Mouse (Mus musculus) R1 (cell line): Measurements from ENCODE around the gene Ptpn4.

Source experiments
- DNase-seq: peaks from one replicate; pipeline ENCODE4 v3.0.0-alpha.2; 2018; ENCODE audit warnings: low read depth, low spot score

The Ptpn4 gene

GRCm38 (mm10) chr1:119807707-119808106 is 29.7 kb downstream of the Ptpn4 start:
- DNase-seq = no peak

GRCm38 (mm10) chr1:119805984-119806383 is 31.4 kb downstream of the Ptpn4 start:
- DNase-seq = no peak

- no peak for DNase-seq
Observed at GRCm38 (mm10) chr1:119804586-119804985, 32.8 kb downstream of the Ptpn4 start.

- no peak for DNase-seq
Observed at GRCm38 (mm10) chr1:119795174-119795573, 42.2 kb downstream of the Ptpn4 start.

- no peak for DNase-seq
Observed at GRCm38 (mm10) chr1:119794342-119794741, 43.1 kb downstream of the Ptpn4 start.

GRCm38 (mm10) chr1:119790616-119791015 is 46.8 kb downstream of the Ptpn4 start:
- DNase-seq = no peak

- DNase-seq = no peak
Observed at GRCm38 (mm10) chr1:119775915-119776314, 61.5 kb downstream of the Ptpn4 start.

GRCm38 (mm10) chr1:119735692-119736091 is 101.7 kb downstream of the Ptpn4 start:
- no peak for DNase-seq

- DNase-seq = no peak
Observed at GRCm38 (mm10) chr1:119734801-119735200, 102.6 kb downstream of the Ptpn4 start.

GRCm38 (mm10) chr1:119731166-119731565 is 106.2 kb downstream of the Ptpn4 start:
- DNase-seq = peak; percentile 34

GRCm38 (mm10) chr1:119713017-119713416 is 124.4 kb downstream of the Ptpn4 start:
- DNase-seq = no peak

GRCm38 (mm10) chr1:119706471-119707217 is 130.8 kb downstream of the Ptpn4 start:
- DNase-seq = no peak

- no peak for DNase-seq
Observed at GRCm38 (mm10) chr1:119696860-119697259, 140.6 kb downstream of the Ptpn4 start.

- no peak for DNase-seq
Observed at GRCm38 (mm10) chr1:119685773-119686558, 151.4 kb downstream of the Ptpn4 start.

- no peak for DNase-seq
Observed at GRCm38 (mm10) chr1:119681663-119682213, 155.7 kb downstream of the Ptpn4 start.

- DNase-seq = peak; percentile 23
Observed at GRCm38 (mm10) chr1:119674984-119675383, 162.4 kb downstream of the Ptpn4 start.

GRCm38 (mm10) chr1:119666904-119667303 is 170.5 kb downstream of the Ptpn4 start:
- DNase-seq = no peak

GRCm38 (mm10) chr1:119654307-119654706 is 183.1 kb downstream of the Ptpn4 start:
- peak; percentile 23 for DNase-seq

GRCm38 (mm10) chr1:119650386-119650785 is 187.0 kb downstream of the Ptpn4 start:
- DNase-seq = no peak

- DNase-seq = no peak
Observed at GRCm38 (mm10) chr1:119649627-119650026, 187.8 kb downstream of the Ptpn4 start.

- peak; percentile 94 for DNase-seq
Observed at GRCm38 (mm10) chr1:119648205-119649111, 189.0 kb downstream of the Ptpn4 start, which contains the start of gene Epb41l5. TSS of gene Epb41l5 (minus strand) at chr1:119649000.
